Mouse (Mus musculus) liver, embryonic 11.5 days (tissue): ENCODE data around the gene Sec24b. TPM values are rescaled to one million over a fixed set of nuclear protein-coding genes. Genes with fewer than 3 reads are reported as not detected.

Experiments used
- ATAC-seq: fragments of 200-750 bp; cut with Nextera tagmentation; replicated peaks from 2 replicates; pipeline ENCODE4 v1.8.0; 2017; ENCODE audit warnings: moderate number of reproducible peaks, mild to moderate bottlenecking, moderate TSS enrichment, moderate library complexity; ENCODE audit not compliant: low FRiP score
- DNase-seq: peaks from one replicate; pipeline ENCODE4 v3.0.0-alpha.2; 2017; ENCODE audit warnings: low spot score
- H3K27ac ChIP-seq: fragments of 300-500 bp; sonication (generic); 2 replicates; pipeline ENCODE4 v1.5.1; 2014; ENCODE audit warnings: mild to moderate bottlenecking, low read depth, low read length, control low read depth
- H3K27me3 ChIP-seq: fragments of 300-500 bp; sonication (generic); replicated peaks from 2 replicates; pipeline ENCODE4 v1.6.1; 2014; ENCODE audit warnings: low read length, mixed read lengths; ENCODE audit not compliant: control insufficient read depth, insufficient read depth
- H3K36me3 ChIP-seq: fragments of 300-500 bp; sonication (generic); 2 replicates; pipeline ENCODE4 v1.6.1; 2014; ENCODE audit warnings: mild to moderate bottlenecking, low read length, moderate library complexity, mixed read lengths; ENCODE audit not compliant: control insufficient read depth, insufficient read depth
- H3K4me1 ChIP-seq: fragments of 300-500 bp; sonication (generic); replicated peaks from 2 replicates; pipeline ENCODE4 v1.6.1; 2014; ENCODE audit warnings: low read length, mixed read lengths; ENCODE audit not compliant: control insufficient read depth, insufficient read depth
- H3K4me2 ChIP-seq: fragments of 300-500 bp; sonication (generic); 2 replicates; pipeline ENCODE4 v1.6.1; 2014; ENCODE audit warnings: mild to moderate bottlenecking, control low read depth, moderate library complexity
- H3K4me3 ChIP-seq: fragments of 300-500 bp; sonication (generic); 2 replicates; pipeline ENCODE4 v1.5.1; 2014; ENCODE audit warnings: low read depth, low read length, control low read depth
- H3K9ac ChIP-seq: fragments of 300-500 bp; sonication (generic); 2 replicates; pipeline ENCODE4 v1.6.1; 2014; ENCODE audit warnings: low read depth, low read length, control low read depth
- H3K9me3 ChIP-seq: fragments of 300-500 bp; sonication (generic); 2 replicates; pipeline ENCODE4 v1.6.1; 2016; ENCODE audit warnings: low read length, inconsistent platforms, mixed read lengths; ENCODE audit not compliant: control insufficient read depth
- WGBS: fragments of 180-500 bp; shearing (Covaris S2); extraction: QIAGEN DNeasy Blood & Tissue Kit; methylation state at CpG from one replicate; pipeline ENCODE4 v1.1.7; 2014; 5-methylcytosine and 5-hydroxymethylcytosine counted together
- polyA plus RNA-seq: library from polyadenylated mRNA; unstranded; fragments of >200 nt; fragmentation: Nextera tagmentation; extraction: Ambion mirVana; gene quantifications from 2 replicates; pipeline ENCODE4 v1.2.1, GENCODE M21; 2014

Sec24b gene
- polyA plus RNA-seq, 1 experiment from 2014 or later = 26.7 TPM

- Histone ChIP-seq H3K9ac (no peak overlapping the region), H3K27ac (no peak overlapping the region), H3K4me1 (no peaks in the 10 kb centered on the region), H3K4me3 (no peak overlapping the region), H3K9me3 (no peaks in the 10 kb centered on the region), H3K27me3 (no peaks in the 10 kb centered on the region), H3K36me3 (no peaks in the 10 kb centered on the region), H3K4me2 (no peak overlapping the region)
- 49% methylated on average over 3 of the region's 3 CpGs for WGBS
- no peak for DNase-seq
- no peak for ATAC-seq
Measured at GRCm38 (mm10) chr3:129937848-129938247, 123.5 kb downstream of the Sec24b start.

GRCm38 (mm10) chr3:129936561-129936960 is 124.8 kb downstream of the Sec24b start:
- DNase-seq (no peak), ATAC-seq (no peak)
- WGBS = 61% methylated on average over 9 of the region's 9 CpGs
- Histone ChIP-seq H3K9me3 (no peaks in the 10 kb centered on the region), H3K4me2 (no peak overlapping the region), H3K36me3 (no peaks in the 10 kb centered on the region), H3K4me1 (no peaks in the 10 kb centered on the region), H3K9ac (no peak overlapping the region), H3K27ac (no peak overlapping the region), H3K4me3 (no peak overlapping the region), H3K27me3 (no peaks in the 10 kb centered on the region)

Other genes with a start within 250 kb of the Sec24b start
- gene Rrh, start 239.0 kb downstream of the Sec24b start, polyA plus RNA-seq = 0.25 TPM in 1 of 2 replicates, not detected in the other
- gene Gar1, start 230.2 kb downstream of the Sec24b start, polyA plus RNA-seq = 56.9 and 67.7 TPM in 2 replicates
- 72.0 and 79.6 TPM in 2 replicates for gene Cfi, start 225.7 kb downstream of the Sec24b start, polyA plus RNA-seq
- gene Pla2g12a, start 182.9 kb downstream of the Sec24b start, polyA plus RNA-seq = 164 and 179 TPM in 2 replicates
- gene Casp6, start 160.1 kb downstream of the Sec24b start, polyA plus RNA-seq = 80.7 and 82.4 TPM in 2 replicates
- 3.5 and 4.3 TPM in 2 replicates for gene Mcub, start 91.3 kb downstream of the Sec24b start, polyA plus RNA-seq
- gene Col25a1, start 69.9 kb upstream of the Sec24b start, polyA plus RNA-seq = 5.9 and 6.3 TPM in 2 replicates